Mouse (Mus musculus): ENCODE data around the gene Pdxp. TPM values are rescaled to one million over a fixed set of nuclear protein-coding genes. Genes with fewer than 3 reads are reported as not detected.
"Not testable (repeated sequence)": the region's sequence is repeated elsewhere in the genome, so short reads cannot be mapped to it uniquely, and the experiment has no call there.

The Pdxp gene
- polyA plus RNA-seq, 1 experiment from 2014 or later = 11.8 TPM

DNA sequence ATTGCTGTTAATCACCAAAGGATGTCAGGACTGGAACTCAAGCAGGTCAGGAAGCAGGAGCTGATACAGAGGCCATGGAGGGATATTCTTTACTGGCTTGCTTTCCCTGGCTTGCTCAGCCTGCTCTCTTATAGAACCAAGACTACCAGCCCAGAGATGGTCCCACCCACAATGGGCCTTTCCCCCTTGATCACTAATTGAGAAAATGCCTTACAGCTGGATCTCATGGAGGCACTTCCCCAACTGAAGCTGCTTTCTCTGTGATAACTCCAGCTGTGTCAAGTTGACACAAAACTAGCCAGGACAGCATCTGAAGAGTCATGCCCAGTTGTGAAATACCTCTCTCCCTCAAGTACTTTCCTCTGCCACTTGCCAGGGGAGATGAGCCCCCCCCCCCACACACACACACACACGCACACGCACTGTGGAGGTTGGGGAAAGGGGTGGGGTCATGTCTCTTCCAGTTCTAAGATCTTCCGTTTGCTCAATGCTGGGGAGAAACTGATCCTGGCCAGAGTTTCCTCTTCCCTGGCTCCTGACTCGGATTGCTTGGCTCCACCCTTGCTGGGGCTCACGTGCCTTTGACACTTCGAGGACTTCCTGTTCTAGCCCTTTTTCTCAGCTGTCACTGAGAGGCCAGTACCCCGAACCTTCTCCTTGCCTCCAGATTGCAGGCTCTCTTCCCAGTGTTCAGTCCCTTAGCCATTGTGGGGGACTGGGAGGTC lies 34.8 kb upstream of the Pdxp start:
- not testable (repeated sequence) for H3K4me3 ChIP-seq (replicated peaks); ATAC-seq (ENCODE audit: insufficient read depth, low FRiP score, low read depth); H3K9ac ChIP-seq; H3K9me3 ChIP-seq; H3K27me3 ChIP-seq (replicated peaks)
- Histone ChIP-seq H3K4me1 (peaks cover 36% of the 10 kb centered on the region), H3K4me2 (peak overlapping the region; percentile 14), H3K36me3 (peaks cover 32% of the 10 kb centered on the region), H3K27ac (peak overlapping the region; percentile 99)
- 32% methylated on average over 7 of the region's 7 CpGs for whole genome bisulfite sequencing

GRCm38 (mm10) chr15:78880432-78880831 lies 33.3 kb upstream of the Pdxp start:
- peaks cover 35% of the 10 kb centered on the region for H3K4me1 ChIP-seq

DNA sequence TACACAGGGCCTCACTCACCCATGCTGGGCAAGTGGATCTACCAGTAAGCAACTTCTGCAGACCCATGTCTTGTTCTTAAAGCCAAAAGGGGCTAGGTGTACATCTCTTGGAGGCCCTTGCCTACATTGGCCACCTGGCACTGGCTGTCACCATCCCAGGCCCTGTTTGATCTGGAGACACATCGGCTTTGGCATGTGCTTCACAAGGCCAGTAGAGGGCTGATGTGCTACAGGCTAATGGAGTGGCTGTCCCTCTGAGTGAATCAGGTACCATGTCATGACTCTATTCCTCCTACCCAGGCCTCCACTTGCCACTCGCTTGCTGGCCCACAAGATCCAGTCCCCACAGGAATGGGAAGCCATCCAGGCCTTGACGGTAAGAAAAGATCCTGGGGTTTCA lies 31.9 kb upstream of the Pdxp start:
- Histone ChIP-seq H3K27ac (no peak overlapping the region), H3K27me3 (replicated peaks) (no peaks in the 10 kb centered on the region), H3K4me2 (no peak overlapping the region), H3K4me1 (peaks cover 25% of the 10 kb centered on the region), H3K9me3 (no peaks in the 10 kb centered on the region), H3K9ac (no peak overlapping the region), H3K36me3 (peaks cover 55% of the 10 kb centered on the region), H3K4me3 (replicated peaks) (no peak overlapping the region)
- 87% methylated on average over 3 of the region's 3 CpGs for WGBS
- ATAC-seq (ENCODE audit: insufficient read depth, low FRiP score, low read depth) = no peak

More at GRCm38 (mm10) chr15:78880432-78880831, 33.3 kb upstream of the Pdxp start:
- H3K4me3 ChIP-seq (replicated peaks) = no peak overlapping the region
- 89% methylated on average over 8 of the region's 8 CpGs for WGBS
- H3K27me3 ChIP-seq (replicated peaks) = no peaks in the 10 kb centered on the region
- peaks cover 42% of the 10 kb centered on the region for H3K36me3 ChIP-seq
- no peak overlapping the region for H3K9ac ChIP-seq
- no peak overlapping the region for H3K27ac ChIP-seq
- no peak overlapping the region for H3K4me2 ChIP-seq
- no peak for ATAC-seq (ENCODE audit: insufficient read depth, low FRiP score, low read depth)
- no peaks in the 10 kb centered on the region for H3K9me3 ChIP-seq

GRCm38 (mm10) chr15:78889401-78889853 lies 24.3 kb upstream of the Pdxp start:
- Histone ChIP-seq H3K9me3 (no peaks in the 10 kb centered on the region), H3K4me3 (replicated peaks) (no peak overlapping the region), H3K36me3 (peaks cover 68% of the 10 kb centered on the region), H3K27ac (peak overlapping the region; percentile 41; the same call in 1 of the 2 replicates), H3K4me2 (no peak overlapping the region), H3K27me3 (replicated peaks) (no peaks in the 10 kb centered on the region), H3K4me1 (peaks cover 28% of the 10 kb centered on the region), H3K9ac (0 out of 2 replicates have a peak overlapping the region, but pooled peaks have one; percentile 2)
- ATAC-seq (ENCODE audit: insufficient read depth, low FRiP score, low read depth) = peak; percentile 69; the same call in 1 of the 2 replicates
- 32% methylated on average over 13 of the region's 13 CpGs for WGBS

- Histone ChIP-seq H3K27ac (no peak overlapping the region), H3K9ac (no peak overlapping the region), H3K4me1 (peaks cover 42% of the 10 kb centered on the region), H3K9me3 (no peaks in the 10 kb centered on the region), H3K4me3 (replicated peaks) (no peak overlapping the region), H3K36me3 (peaks cover 46% of the 10 kb centered on the region), H3K27me3 (replicated peaks) (no peaks in the 10 kb centered on the region), H3K4me2 (no peak overlapping the region)
- no peak for ATAC-seq (ENCODE audit: insufficient read depth, low FRiP score, low read depth)
- WGBS = 34% methylated on average over 7 of the region's 7 CpGs
Observed at GRCm38 (mm10) chr15:78892440-78892839, 21.3 kb upstream of the Pdxp start.

GRCm38 (mm10) chr15:78894726-78895125 lies 19.0 kb upstream of the Pdxp start:
- Histone ChIP-seq H3K27me3 (replicated peaks) (no peaks in the 10 kb centered on the region), H3K9me3 (no peaks in the 10 kb centered on the region), H3K36me3 (peaks cover 35% of the 10 kb centered on the region), H3K4me1 (peaks cover 50% of the 10 kb centered on the region), H3K27ac (peak overlapping the region; percentile 24; the same call in 1 of the 2 replicates), H3K4me3 (replicated peaks) (no peak overlapping the region), H3K9ac (no peak overlapping the region), H3K4me2 (no peak overlapping the region)
- 60% methylated on average over 13 of the region's 13 CpGs for WGBS
- ATAC-seq (ENCODE audit: insufficient read depth, low FRiP score, low read depth) = no peak

- peaks cover 30% of the 10 kb centered on the region for H3K36me3 ChIP-seq
- no peaks in the 10 kb centered on the region for H3K27me3 ChIP-seq (replicated peaks)
- peaks cover 54% of the 10 kb centered on the region for H3K4me1 ChIP-seq
- no peak for ATAC-seq (ENCODE audit: insufficient read depth, low FRiP score, low read depth)
- peak overlapping the region; percentile 62; the same call in 1 of the 2 replicates for H3K27ac ChIP-seq
- H3K4me2 ChIP-seq = no peak overlapping the region
- H3K9me3 ChIP-seq = no peaks in the 10 kb centered on the region
- 81% methylated on average over 2 of the region's 2 CpGs for WGBS
- no peak overlapping the region for H3K4me3 ChIP-seq (replicated peaks)
- no peak overlapping the region for H3K9ac ChIP-seq
Observed at GRCm38 (mm10) chr15:78895741-78896140, 18.0 kb upstream of the Pdxp start.

GRCm38 (mm10) chr15:78896149-78896548 lies 17.6 kb upstream of the Pdxp start:
- peaks cover 58% of the 10 kb centered on the region for H3K4me1 ChIP-seq
- H3K27ac ChIP-seq = peak overlapping the region; percentile 62; the same call in 1 of the 2 replicates
- peak; percentile 8; the same call in 1 of the 2 replicates for ATAC-seq (ENCODE audit: insufficient read depth, low FRiP score, low read depth)
- no peaks in the 10 kb centered on the region for H3K27me3 ChIP-seq (replicated peaks)
- H3K9ac ChIP-seq = no peak overlapping the region
- no peak overlapping the region for H3K4me2 ChIP-seq
- WGBS = 72% methylated on average over 3 of the region's 3 CpGs
- no peak overlapping the region for H3K4me3 ChIP-seq (replicated peaks)
- H3K36me3 ChIP-seq = peaks cover 26% of the 10 kb centered on the region
- H3K9me3 ChIP-seq = no peaks in the 10 kb centered on the region

GRCm38 (mm10) chr15:78897488-78897887 lies 16.2 kb upstream of the Pdxp start:
- Histone ChIP-seq H3K9me3 (no peaks in the 10 kb centered on the region), H3K4me2 (no peak overlapping the region), H3K27me3 (replicated peaks) (no peaks in the 10 kb centered on the region), H3K4me1 (peaks cover 58% of the 10 kb centered on the region), H3K9ac (no peak overlapping the region), H3K4me3 (replicated peaks) (no peak overlapping the region), H3K27ac (peak overlapping the region; percentile 73), H3K36me3 (peaks cover 13% of the 10 kb centered on the region)
- ATAC-seq (ENCODE audit: insufficient read depth, low FRiP score, low read depth) = no peak
- 81% methylated on average over 4 of the region's 4 CpGs for WGBS

GRCm38 (mm10) chr15:78898507-78899001 lies 15.2 kb upstream of the Pdxp start:
- no peaks in the 10 kb centered on the region for H3K9me3 ChIP-seq
- peak overlapping the region; percentile 42; the same call in 1 of the 2 replicates for H3K9ac ChIP-seq
- H3K27me3 ChIP-seq (replicated peaks) = no peaks in the 10 kb centered on the region
- peaks cover 5% of the 10 kb centered on the region; the same call in 1 of the 2 replicates for H3K36me3 ChIP-seq
- H3K4me2 ChIP-seq = peak overlapping the region; percentile 83
- peak overlapping the region; percentile 73 for H3K27ac ChIP-seq
- H3K4me3 ChIP-seq (replicated peaks) = peak overlapping the region; percentile 86
- ATAC-seq (ENCODE audit: insufficient read depth, low FRiP score, low read depth) = no peak
- H3K4me1 ChIP-seq = peaks cover 62% of the 10 kb centered on the region
- 50% methylated on average over 6 of the region's 6 CpGs for whole genome bisulfite sequencing

GRCm38 (mm10) chr15:78899409-78899739 lies 14.3 kb upstream of the Pdxp start, which contains the start of gene Gm49510:
TSS of gene Gm49510 (plus strand) at chr15:78899667.
- Histone ChIP-seq H3K9me3 (no peaks in the 10 kb centered on the region), H3K9ac (peak within 1 kb of the TSS; percentile 84), H3K27ac (peak within 1 kb of the TSS; percentile 84), H3K4me1 (peaks cover 55% of the 10 kb centered on the region), H3K4me3 (replicated peaks) (peak within 1 kb of the TSS; percentile 86), H3K4me2 (peak within 1 kb of the TSS; percentile 83), H3K36me3 (peaks cover 5% of the 10 kb centered on the region), H3K27me3 (replicated peaks) (no peaks in the 10 kb centered on the region)
- ATAC-seq (ENCODE audit: insufficient read depth, low FRiP score, low read depth) = no peak
- WGBS = 2% methylated on average over 20 of the region's 20 CpGs

All from stomach, embryonic 15.5 days (tissue).